Mouse (Mus musculus) brown adipose tissue, adult 24 weeks (tissue): Measurements from ENCODE around the gene C530008M17Rik. TPM values are rescaled to one million over a fixed set of nuclear protein-coding genes. Genes with fewer than 3 reads are reported as not detected.

Source experiments
- H3K27ac ChIP-seq: fragments of 200-500 bp; replicated peaks from 2 replicates; pipeline ENCODE4 v1.5.1; 2012; ENCODE audit warnings: low read depth, mild to moderate bottlenecking, low read length
- H3K4me1 ChIP-seq: fragments of 200-500 bp; 2 replicates; pipeline ENCODE4 v1.6.1; 2012; ENCODE audit warnings: low read length, mixed read lengths; ENCODE audit not compliant: control insufficient read depth, insufficient read depth, insufficient read length
- H3K4me3 ChIP-seq: fragments of 200-500 bp; 2 replicates; pipeline ENCODE4 v1.5.1; 2012; ENCODE audit warnings: low read depth, mild to moderate bottlenecking, low read length, moderate library complexity; ENCODE audit not compliant: insufficient read depth
- polyA plus RNA-seq: library from polyadenylated mRNA; stranded (reverse); fragments of >200 nt; gene quantifications from 2 replicates; pipeline ENCODE4 v1.2.4, GENCODE M21; 2012; ENCODE audit not compliant: missing spikeins, insufficient read depth, insufficient read length

C530008M17Rik gene
- polyA plus RNA-seq, 1 experiment: not detected

DNA sequence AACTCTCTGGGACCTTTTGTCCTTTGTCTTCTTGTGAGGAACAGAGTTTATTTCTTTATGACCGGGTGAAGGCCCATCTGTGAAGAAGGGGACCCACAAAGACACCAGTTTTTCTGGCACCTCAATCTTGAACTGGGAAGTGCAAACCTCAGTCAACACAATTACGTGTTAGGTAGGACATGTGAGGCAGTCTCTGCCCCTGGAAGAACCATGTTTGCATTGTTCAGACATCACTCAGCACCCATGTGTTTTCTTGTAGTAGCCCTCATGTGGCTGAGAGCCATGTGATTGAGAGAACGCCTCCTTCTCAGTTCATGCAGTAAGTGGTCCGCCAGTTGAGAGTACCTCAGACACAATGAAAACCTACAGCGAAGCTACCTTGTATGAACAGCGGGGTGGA, 136.4 kb downstream of the C530008M17Rik start:
- Histone ChIP-seq H3K4me1 (no peaks in the 10 kb centered on the region), H3K4me3 (no peak overlapping the region), H3K27ac (no peak overlapping the region)

DNA sequence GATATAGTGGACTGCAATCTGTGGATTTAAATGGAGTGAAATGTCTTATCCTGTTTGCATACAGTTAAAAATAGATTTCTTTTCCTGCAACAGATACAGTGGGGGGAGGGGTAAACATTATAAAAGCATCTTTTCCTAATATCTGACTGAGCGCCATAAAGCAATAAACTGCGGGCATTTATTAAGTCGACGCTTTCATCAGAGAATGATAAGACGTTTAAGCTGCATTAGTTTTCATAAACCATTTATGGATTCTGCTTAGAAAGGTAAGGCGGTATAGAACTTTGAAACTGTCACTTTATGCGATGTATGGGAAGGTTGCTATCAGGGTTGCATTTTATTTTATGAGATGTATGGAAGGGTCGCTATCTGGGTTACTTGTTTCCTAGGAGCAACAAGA, 141.7 kb downstream of the C530008M17Rik start:
- H3K4me3 ChIP-seq: no peak overlapping the region
- no peaks in the 10 kb centered on the region for H3K4me1 ChIP-seq

DNA sequence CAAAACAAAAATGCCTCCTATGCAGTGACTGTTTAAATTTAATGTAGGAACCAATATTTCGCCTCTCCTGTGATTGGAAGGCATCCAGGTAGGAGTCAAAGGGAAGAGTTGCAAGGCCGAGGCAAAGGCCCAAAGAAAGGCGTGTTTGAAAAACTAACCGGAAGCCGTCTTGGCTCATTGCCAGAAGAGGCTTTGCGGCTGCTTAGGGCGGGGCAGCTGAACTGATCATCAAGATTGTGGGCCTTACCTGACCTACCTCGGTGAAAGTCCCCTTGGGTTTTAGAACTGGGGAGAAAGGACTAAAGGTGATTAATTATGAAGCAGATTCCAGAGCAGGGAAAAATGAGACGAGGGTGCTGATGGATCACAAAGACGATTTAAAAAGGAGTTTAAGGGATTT, 143.2 kb downstream of the C530008M17Rik start:
- no peak overlapping the region for H3K27ac ChIP-seq
- no peak overlapping the region for H3K4me3 ChIP-seq
- no peaks in the 10 kb centered on the region for H3K4me1 ChIP-seq

More for the DNA sequence above, 141.7 kb downstream of the C530008M17Rik start:
- H3K27ac ChIP-seq: no peak overlapping the region

DNA sequence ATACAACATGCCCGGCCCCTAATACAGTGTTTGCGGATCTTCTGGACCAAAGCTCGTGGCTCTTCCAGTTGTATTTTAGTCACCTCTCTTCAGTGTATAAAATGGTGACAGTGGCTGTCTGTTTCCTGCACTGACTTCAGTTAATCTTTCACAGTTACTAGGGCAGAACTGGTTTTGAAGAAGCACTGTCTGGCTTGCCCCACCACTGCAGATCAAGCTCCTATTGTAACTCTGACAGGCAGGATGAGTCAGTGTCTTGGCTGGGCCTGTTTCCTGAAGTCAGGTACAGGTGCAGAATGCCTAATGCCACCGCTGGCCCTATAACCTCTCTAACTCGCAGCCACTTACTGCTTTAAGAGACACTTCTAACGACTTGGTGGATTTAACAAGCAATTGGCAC, 152.7 kb downstream of the C530008M17Rik start:
- no peaks in the 10 kb centered on the region for H3K4me1 ChIP-seq
- no peak overlapping the region for H3K4me3 ChIP-seq
- H3K27ac ChIP-seq: no peak overlapping the region

DNA sequence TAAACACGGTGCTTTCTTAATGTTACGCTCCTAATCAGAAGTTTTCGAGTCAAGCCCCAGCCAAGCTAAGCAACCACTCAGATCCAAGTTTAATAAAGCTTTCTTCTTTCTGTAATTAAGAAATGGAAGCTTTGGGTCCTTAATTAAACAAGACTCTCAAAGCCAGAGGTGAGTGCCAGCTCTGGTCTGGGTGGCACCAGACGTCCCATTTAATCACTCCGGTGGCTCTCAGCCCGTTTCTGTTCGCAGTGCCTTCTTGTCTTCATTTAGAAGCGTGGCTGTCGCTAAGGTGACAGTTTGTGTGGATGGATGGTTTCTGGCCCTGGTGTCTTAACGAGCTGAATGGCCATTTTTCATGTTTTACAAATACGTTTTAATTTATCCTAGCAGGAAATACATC, 158.7 kb downstream of the C530008M17Rik start:
- Histone ChIP-seq H3K4me3 (no peak overlapping the region), H3K27ac (no peak overlapping the region), H3K4me1 (no peaks in the 10 kb centered on the region)

DNA sequence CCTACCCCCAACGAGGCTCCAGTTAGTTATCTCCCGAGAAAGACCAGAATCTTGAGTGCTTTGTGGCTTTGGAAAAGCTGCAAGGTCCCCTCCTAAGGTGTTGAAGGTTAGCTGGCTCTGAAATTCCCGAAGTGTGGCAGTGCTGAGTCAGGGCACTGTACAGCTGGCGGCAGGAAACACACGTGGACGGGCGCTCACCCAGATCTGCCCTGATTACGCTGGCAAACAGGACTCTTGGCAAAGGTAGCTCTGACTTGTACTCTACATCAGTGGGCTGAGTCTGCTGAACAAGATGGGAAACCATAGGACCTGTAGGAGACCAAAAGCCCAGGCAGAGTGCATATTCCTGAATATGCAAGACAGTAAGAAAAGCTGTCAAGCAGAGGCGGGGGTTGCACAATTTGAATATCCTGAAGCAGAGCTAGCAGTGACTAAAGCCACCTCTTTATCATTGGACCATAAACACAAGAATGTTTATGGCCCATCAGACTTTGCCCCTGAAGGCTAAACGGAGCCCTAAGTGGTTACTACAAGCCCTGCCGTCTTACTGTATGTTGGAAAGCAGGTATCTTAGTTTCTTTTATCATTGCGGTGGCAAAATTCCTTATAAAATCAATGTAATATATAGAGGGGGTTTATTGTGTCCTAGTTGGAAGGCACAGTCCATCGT, 159.6 kb downstream of the C530008M17Rik start:
- no peaks in the 10 kb centered on the region for H3K4me1 ChIP-seq
- no peak overlapping the region for H3K4me3 ChIP-seq
- H3K27ac ChIP-seq: no peak overlapping the region

DNA sequence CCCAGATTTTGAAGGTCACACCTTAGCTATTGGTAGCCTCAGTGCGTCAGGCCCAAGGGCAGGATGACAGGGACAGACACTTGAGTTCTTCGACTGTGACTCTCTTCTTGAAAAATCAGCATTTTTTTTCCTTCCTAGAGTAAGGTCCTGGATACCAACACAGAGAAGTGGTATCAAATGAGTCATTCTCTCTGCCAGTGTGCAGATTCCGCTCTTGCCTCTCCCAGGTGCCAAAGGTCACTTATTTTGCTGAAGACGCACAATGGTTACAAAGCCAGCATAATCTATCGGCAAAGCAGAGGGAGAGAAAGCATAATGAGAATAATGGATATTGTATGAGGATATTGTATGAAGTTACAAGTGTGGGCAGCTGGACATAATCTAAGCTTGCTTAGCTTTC, 160.4 kb downstream of the C530008M17Rik start:
- H3K4me1 ChIP-seq: no peaks in the 10 kb centered on the region
- no peak overlapping the region for H3K27ac ChIP-seq
- no peak overlapping the region for H3K4me3 ChIP-seq

DNA sequence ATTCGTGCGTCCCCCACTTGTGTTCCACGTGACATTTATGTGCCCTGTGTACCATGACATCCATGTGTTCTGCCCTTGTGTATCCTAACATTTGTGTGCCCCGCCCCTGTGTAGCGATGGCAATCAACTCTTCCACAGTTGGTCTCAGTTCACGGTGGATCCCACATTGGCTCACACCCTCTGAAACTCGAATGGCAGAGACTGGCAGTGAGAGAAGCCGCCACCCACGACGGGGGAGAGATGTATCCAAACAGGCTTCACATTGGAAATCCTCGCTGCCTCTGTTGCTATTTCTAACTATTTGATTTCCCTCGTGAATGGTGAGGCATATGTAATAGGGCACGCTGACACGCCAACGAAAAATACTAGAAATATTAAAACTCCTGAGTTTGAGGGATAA, 161.4 kb downstream of the C530008M17Rik start:
- no peak overlapping the region for H3K4me3 ChIP-seq
- no peaks in the 10 kb centered on the region for H3K4me1 ChIP-seq
- no peak overlapping the region for H3K27ac ChIP-seq

DNA sequence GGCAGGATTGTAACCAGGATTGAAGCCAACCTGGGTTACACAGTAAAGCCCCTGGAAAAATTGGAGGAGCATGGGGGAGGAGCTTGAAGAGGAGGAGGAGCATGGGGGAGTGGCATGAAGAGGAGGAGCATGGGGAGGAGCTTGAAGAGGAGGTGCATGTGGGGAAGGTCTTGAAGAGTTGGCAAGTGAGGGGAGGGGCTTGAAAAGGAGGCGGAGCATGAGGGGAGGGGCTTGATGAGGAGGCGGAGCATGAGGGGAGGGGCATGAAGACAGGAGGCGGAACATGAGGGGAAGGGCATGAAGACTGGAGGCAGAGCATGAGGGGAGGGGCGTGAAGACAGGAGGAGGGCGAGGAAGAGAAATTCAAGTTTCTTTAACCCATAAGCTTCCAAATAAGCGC, 162.5 kb downstream of the C530008M17Rik start:
- Histone ChIP-seq H3K4me1 (no peaks in the 10 kb centered on the region), H3K27ac (no peak overlapping the region)

DNA sequence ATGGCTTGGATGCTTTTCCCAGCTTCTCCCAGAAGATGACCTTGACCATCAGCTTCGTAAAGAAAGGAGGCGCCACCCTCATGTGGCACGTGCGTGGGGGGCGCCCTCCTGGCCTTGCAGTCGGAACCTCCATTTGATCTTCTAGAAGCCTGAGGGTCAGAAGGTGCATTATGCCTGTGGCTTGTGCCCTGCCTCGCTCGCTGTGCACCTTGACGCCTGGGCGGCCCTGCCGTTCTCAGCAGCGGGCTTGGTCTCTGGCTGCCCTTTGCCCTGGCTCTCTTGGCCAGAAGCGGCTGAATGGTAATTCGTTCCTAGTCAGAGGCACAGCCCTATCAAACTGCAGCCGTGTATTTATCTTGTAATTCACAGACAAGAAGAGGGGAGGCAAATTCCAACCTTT, 165.8 kb downstream of the C530008M17Rik start:
- H3K27ac ChIP-seq: no peak overlapping the region
- no peak overlapping the region for H3K4me3 ChIP-seq
- H3K4me1 ChIP-seq: no peaks in the 10 kb centered on the region

More for the DNA sequence above, 162.5 kb downstream of the C530008M17Rik start:
- no peak overlapping the region for H3K4me3 ChIP-seq

DNA sequence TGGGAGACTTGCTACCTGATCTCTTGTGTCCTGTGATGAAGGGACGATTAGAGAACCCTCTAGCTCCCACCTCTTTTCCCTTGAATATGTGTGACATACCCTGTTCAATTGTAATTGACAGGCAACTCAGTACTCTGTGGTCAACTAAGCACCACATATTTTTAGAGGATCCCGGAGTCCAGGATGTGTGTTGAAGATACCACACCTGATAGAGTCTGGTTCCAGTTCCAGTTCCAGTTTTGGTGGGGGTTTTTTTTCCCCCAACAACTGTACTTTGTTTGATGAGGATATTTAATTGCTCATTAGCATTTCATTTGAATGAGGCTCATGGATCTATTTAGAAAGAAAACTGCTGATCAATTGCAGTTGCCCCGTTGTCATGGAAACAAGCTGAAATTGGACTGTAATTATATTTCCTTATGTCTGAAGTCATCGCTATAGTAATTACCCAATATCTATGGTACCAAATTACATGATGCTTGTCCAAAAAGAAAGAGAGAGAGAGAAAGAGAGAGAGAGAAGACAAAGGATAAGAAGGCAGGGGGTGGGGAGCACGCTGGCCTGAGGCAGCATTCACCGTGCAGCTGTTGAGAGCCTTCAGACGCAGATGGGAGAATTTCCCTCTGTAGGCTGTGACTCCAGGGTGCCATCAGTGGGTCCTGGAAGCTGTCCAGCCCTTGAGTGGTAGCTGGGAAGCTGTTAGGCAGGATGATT, 172.4 kb downstream of the C530008M17Rik start:
- no peak overlapping the region for H3K27ac ChIP-seq
- no peaks in the 10 kb centered on the region for H3K4me1 ChIP-seq
- H3K4me3 ChIP-seq: no peak overlapping the region

DNA sequence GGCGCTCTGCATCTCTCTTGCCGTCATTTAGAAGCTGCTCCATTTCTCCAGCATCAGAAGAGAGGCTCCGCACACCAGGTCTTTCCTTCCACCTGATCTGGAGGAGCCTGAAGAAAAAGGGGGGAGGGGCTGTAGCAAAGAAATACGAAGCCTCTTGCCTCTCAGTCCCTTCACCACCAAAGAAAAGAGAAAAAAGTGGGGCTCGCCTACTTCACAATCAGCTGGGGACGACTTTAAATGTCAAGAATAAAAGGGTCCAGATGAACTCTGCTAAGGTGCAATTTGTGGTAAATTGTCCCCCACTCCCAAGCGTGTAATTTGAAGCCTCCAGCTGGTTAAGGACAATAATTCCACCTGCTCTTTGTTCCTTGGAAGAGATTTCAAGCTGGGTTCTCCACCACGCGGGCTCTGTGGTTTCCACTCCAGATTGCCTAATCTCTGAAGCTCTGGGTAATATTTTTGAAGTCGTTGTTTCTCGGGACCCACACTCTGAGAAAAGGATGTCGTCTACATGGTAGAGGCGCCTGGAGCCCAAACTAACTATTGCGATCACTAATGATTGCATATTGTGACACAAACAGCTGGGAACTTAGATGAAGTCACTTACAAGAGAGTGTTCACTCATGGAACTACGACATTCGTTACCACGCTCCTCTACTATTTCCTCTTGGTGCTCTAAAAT, 176.4 kb downstream of the C530008M17Rik start:
- H3K4me1 ChIP-seq: no peaks in the 10 kb centered on the region
- no peak overlapping the region for H3K27ac ChIP-seq

DNA sequence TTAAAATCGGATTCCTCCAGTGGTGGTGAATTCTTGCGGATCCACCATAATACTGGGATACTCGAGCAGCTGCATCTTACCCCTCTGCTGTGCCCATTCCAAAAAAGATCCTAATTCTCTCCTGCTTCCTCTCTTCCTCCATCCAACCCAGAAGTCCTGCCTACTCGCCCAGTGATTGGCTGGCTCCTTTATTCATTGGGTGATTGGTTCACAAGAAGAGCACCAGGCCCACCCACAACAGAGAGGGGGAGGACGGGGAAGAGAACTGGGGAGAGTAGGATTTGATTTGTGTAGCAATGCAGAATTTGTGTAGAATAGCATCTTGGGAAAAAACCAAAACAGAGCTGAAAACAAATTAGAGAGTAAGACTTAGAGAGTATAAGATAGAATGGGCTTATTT, 180.7 kb downstream of the C530008M17Rik start:
- Histone ChIP-seq H3K27ac (no peak overlapping the region), H3K4me1 (no peaks in the 10 kb centered on the region), H3K4me3 (no peak overlapping the region)

More for the DNA sequence above, 176.4 kb downstream of the C530008M17Rik start:
- no peak overlapping the region for H3K4me3 ChIP-seq

DNA sequence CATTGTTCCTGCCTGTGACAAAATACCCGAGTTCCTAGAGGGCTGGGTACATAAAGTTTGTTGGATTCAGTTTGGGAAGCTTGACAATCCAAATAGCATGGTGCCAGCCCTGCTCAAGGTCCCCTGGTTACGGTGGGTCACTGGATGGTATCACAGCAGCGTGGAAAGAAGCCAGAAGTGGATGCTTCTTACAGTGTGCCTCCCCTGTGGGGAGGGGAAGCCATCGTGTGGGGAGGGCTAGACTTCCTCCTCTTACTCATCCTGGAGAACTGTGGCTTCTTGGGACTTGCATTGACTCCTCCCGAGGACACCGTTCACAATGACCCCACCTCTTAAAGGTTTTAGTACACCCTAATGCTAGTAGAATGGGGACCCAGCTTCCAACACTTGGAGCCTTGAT, 183.5 kb downstream of the C530008M17Rik start:
- Histone ChIP-seq H3K27ac (no peak overlapping the region), H3K4me3 (no peak overlapping the region), H3K4me1 (no peaks in the 10 kb centered on the region)

DNA sequence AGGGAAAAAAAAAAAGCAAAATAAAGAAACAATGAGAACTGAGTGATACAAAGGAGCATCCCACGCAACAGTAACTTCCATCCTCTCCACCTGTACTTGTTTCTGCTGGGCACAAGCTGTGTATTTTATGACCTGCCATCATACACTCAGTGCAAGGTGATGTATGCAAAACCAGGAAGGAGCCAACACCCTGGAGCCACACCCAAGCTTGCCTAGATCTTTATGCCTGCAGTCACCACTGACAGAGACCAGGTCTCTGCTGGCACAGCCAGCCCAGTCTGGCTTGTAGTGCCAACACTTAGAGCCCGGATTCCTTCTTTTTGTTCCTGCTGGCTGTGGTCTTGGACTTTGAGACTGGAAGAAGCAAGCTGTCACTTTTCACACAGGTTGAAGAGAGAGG, 185.5 kb downstream of the C530008M17Rik start:
- H3K4me3 ChIP-seq: no peak overlapping the region
- H3K27ac ChIP-seq: no peak overlapping the region
- H3K4me1 ChIP-seq: no peaks in the 10 kb centered on the region
